Mouse (Mus musculus): ENCODE data around the gene Gucy2d. TPM values are rescaled to one million over a fixed set of nuclear protein-coding genes. Genes with fewer than 3 reads are reported as not detected.

Gucy2d gene
- polyA plus RNA-seq, 1 experiment from 2014 or later, result not detected

GRCm38 (mm10) chr7:98481861-98482260 is 41.6 kb downstream of the Gucy2d start:
- DNase-seq (ENCODE audit: low spot score), result no peak
- no peak for TF ChIP-seq CTCF (IDR thresholded peaks at IDR 0.05; ENCODE audit: low read depth)
- Histone ChIP-seq H3K9me3 (replicated peaks; ENCODE audit: low read length) (no peaks in the 10 kb centered on the region), H3K9ac (ENCODE audit: low read depth, low read length) (no peak overlapping the region), H3K27me3 (ENCODE audit: insufficient read depth, low read length) (0 out of 2 replicates have a peak, but pooled peaks cover 3% of the 10 kb centered on the region), H3K27ac (peak overlapping the region; percentile 83; the same call in 1 of the 2 replicates), H3K4me1 (replicated peaks; ENCODE audit: insufficient read depth, low read length) (peaks cover 24% of the 10 kb centered on the region), H3K4me2 (ENCODE audit: low read length) (no peak overlapping the region), H3K4me3 (replicated peaks; ENCODE audit: low read depth, low read length) (no peak overlapping the region), H3K36me3 (ENCODE audit: insufficient read depth, low read length) (no peaks in the 10 kb centered on the region)
- WGBS, result 88% methylated on average over 8 of the region's 8 CpGs
- no peak for ATAC-seq (replicated peaks; ENCODE audit: low FRiP score, low read depth)

GRCm38 (mm10) chr7:98482551-98483267 is 42.5 kb downstream of the Gucy2d start:
- 0 out of 2 replicates have a peak overlapping the region, but pooled peaks have one; percentile 24 for H3K9ac ChIP-seq (ENCODE audit: low read depth, low read length)
- no peaks in the 10 kb centered on the region for H3K36me3 ChIP-seq (ENCODE audit: insufficient read depth, low read length)
- ATAC-seq (replicated peaks; ENCODE audit: low FRiP score, low read depth), result no peak
- H3K4me1 ChIP-seq (replicated peaks; ENCODE audit: insufficient read depth, low read length), result peaks cover 24% of the 10 kb centered on the region
- 35% methylated on average over 12 of the region's 12 CpGs for WGBS
- no peaks in the 10 kb centered on the region for H3K9me3 ChIP-seq (replicated peaks; ENCODE audit: low read length)
- peak overlapping the region; percentile 6; the same call in 1 of the 2 replicates for H3K4me2 ChIP-seq (ENCODE audit: low read length)
- peak; percentile 85 for DNase-seq (ENCODE audit: low spot score)
- 0 out of 2 replicates have a peak, but pooled peaks cover 3% of the 10 kb centered on the region for H3K27me3 ChIP-seq (ENCODE audit: insufficient read depth, low read length)
- TF ChIP-seq CTCF (IDR thresholded peaks at IDR 0.05; ENCODE audit: low read depth), result no peak
- peak overlapping the region; percentile 83 for H3K27ac ChIP-seq
- no peak overlapping the region for H3K4me3 ChIP-seq (replicated peaks; ENCODE audit: low read depth, low read length)

- ATAC-seq (replicated peaks; ENCODE audit: low FRiP score, low read depth) (no peak), DNase-seq (ENCODE audit: low spot score) (no peak)
- Histone ChIP-seq H3K36me3 (ENCODE audit: insufficient read depth, low read length) (no peaks in the 10 kb centered on the region), H3K4me2 (ENCODE audit: low read length) (peak overlapping the region; percentile 6; the same call in 1 of the 2 replicates), H3K9me3 (replicated peaks; ENCODE audit: low read length) (no peaks in the 10 kb centered on the region), H3K4me3 (replicated peaks; ENCODE audit: low read depth, low read length) (no peak overlapping the region), H3K9ac (ENCODE audit: low read depth, low read length) (0 out of 2 replicates have a peak overlapping the region, but pooled peaks have one; percentile 24), H3K27me3 (ENCODE audit: insufficient read depth, low read length) (0 out of 2 replicates have a peak, but pooled peaks cover 3% of the 10 kb centered on the region), H3K27ac (peak overlapping the region; percentile 83), H3K4me1 (replicated peaks; ENCODE audit: insufficient read depth, low read length) (peaks cover 24% of the 10 kb centered on the region)
- TF ChIP-seq CTCF (IDR thresholded peaks at IDR 0.05; ENCODE audit: low read depth), result no peak
- 29% methylated on average over 8 of the region's 8 CpGs for WGBS
These were observed 43.0 kb downstream of the Gucy2d start for GRCm38 (mm10) chr7:98483268-98483607.

- TF ChIP-seq CTCF (IDR thresholded peaks at IDR 0.05; ENCODE audit: low read depth), result no peak
- no peak for DNase-seq (ENCODE audit: low spot score)
- ATAC-seq (replicated peaks; ENCODE audit: low FRiP score, low read depth), result no peak
- H3K36me3 ChIP-seq (ENCODE audit: insufficient read depth, low read length), result no peaks in the 10 kb centered on the region
- H3K4me3 ChIP-seq (replicated peaks; ENCODE audit: low read depth, low read length), result no peak overlapping the region
- H3K4me1 ChIP-seq (replicated peaks; ENCODE audit: insufficient read depth, low read length), result peaks cover 32% of the 10 kb centered on the region
- WGBS, result 87% methylated on average over 3 of the region's 3 CpGs
- no peak overlapping the region for H3K9ac ChIP-seq (ENCODE audit: low read depth, low read length)
- H3K9me3 ChIP-seq (replicated peaks; ENCODE audit: low read length), result no peaks in the 10 kb centered on the region
- H3K27me3 ChIP-seq (ENCODE audit: insufficient read depth, low read length), result no peaks in the 10 kb centered on the region
- no peak overlapping the region for H3K4me2 ChIP-seq (ENCODE audit: low read length)
- H3K27ac ChIP-seq, result no peak overlapping the region
These were observed 44.7 kb downstream of the Gucy2d start for GRCm38 (mm10) chr7:98484878-98485277.

- 62% methylated on average over 4 of the region's 4 CpGs for WGBS
- H3K9ac ChIP-seq (ENCODE audit: low read depth, low read length), result no peak overlapping the region
- H3K4me2 ChIP-seq (ENCODE audit: low read length), result no peak overlapping the region
- H3K27ac ChIP-seq, result no peak overlapping the region
- DNase-seq (ENCODE audit: low spot score) (no peak), ATAC-seq (replicated peaks; ENCODE audit: low FRiP score, low read depth) (no peak)
- no peaks in the 10 kb centered on the region for H3K36me3 ChIP-seq (ENCODE audit: insufficient read depth, low read length)
- TF ChIP-seq CTCF (IDR thresholded peaks at IDR 0.05; ENCODE audit: low read depth), result no peak
- no peak overlapping the region for H3K4me3 ChIP-seq (replicated peaks; ENCODE audit: low read depth, low read length)
- no peaks in the 10 kb centered on the region for H3K9me3 ChIP-seq (replicated peaks; ENCODE audit: low read length)
- peaks cover 32% of the 10 kb centered on the region for H3K4me1 ChIP-seq (replicated peaks; ENCODE audit: insufficient read depth, low read length)
- H3K27me3 ChIP-seq (ENCODE audit: insufficient read depth, low read length), result no peaks in the 10 kb centered on the region
These were observed 45.3 kb downstream of the Gucy2d start for GRCm38 (mm10) chr7:98485508-98485907.

- WGBS, result 32% methylated on average over 7 of the region's 7 CpGs
- no peaks in the 10 kb centered on the region for H3K27me3 ChIP-seq (ENCODE audit: insufficient read depth, low read length)
- no peaks in the 10 kb centered on the region for H3K9me3 ChIP-seq (replicated peaks; ENCODE audit: low read length)
- H3K36me3 ChIP-seq (ENCODE audit: insufficient read depth, low read length), result no peaks in the 10 kb centered on the region
- DNase-seq (ENCODE audit: low spot score) (no peak), ATAC-seq (replicated peaks; ENCODE audit: low FRiP score, low read depth) (no peak)
- H3K4me1 ChIP-seq (replicated peaks; ENCODE audit: insufficient read depth, low read length), result peaks cover 32% of the 10 kb centered on the region
- H3K4me2 ChIP-seq (ENCODE audit: low read length), result no peak overlapping the region
- TF ChIP-seq CTCF (IDR thresholded peaks at IDR 0.05; ENCODE audit: low read depth), result no peak
- 0 out of 2 replicates have a peak overlapping the region, but pooled peaks have one; percentile 13 for H3K9ac ChIP-seq (ENCODE audit: low read depth, low read length)
- H3K4me3 ChIP-seq (replicated peaks; ENCODE audit: low read depth, low read length), result no peak overlapping the region
- no peak overlapping the region for H3K27ac ChIP-seq
These were observed 46.3 kb downstream of the Gucy2d start for GRCm38 (mm10) chr7:98486471-98486917.
